Mouse (Mus musculus) embryo, embryonic 10 days (tissue): Measurements from ENCODE around the gene Spdya.
"Not testable (repeated sequence)": the region's sequence is repeated elsewhere in the genome, so short reads cannot be mapped to it uniquely, and the experiment has no call there.

ENCODE experiments used
- DNase-seq: peaks from one replicate; pipeline ENCODE4 v3.0.0-alpha.2; 2015; ENCODE audit warnings: low spot score

Gene Spdya

GRCm38 (mm10) chr17:71551757-71552451 lies at the start of gene Spdya:
TSS of gene Spdya (plus strand) at chr17:71552061.
- peak; percentile 90 for DNase-seq

GRCm38 (mm10) chr17:71506832-71507231 lies 45.0 kb upstream of the Spdya start:
- no peak for DNase-seq

GRCm38 (mm10) chr17:71510297-71510696 lies 41.6 kb upstream of the Spdya start:
- no peak for DNase-seq

- peak; percentile 40 for DNase-seq
Observed at GRCm38 (mm10) chr17:71526302-71526708, 25.6 kb upstream of the Spdya start.

- peak; percentile 96 for DNase-seq
Observed at GRCm38 (mm10) chr17:71526711-71527564, 24.9 kb upstream of the Spdya start, which contains the start of gene Ndc80. TSS of gene Ndc80 (minus strand) at chr17:71526857.

GRCm38 (mm10) chr17:71528042-71528441 lies 23.8 kb upstream of the Spdya start:
- DNase-seq: no peak

- DNase-seq: not testable (repeated sequence)
Observed at GRCm38 (mm10) chr17:71535595-71535994, 16.3 kb upstream of the Spdya start.

GRCm38 (mm10) chr17:71537164-71537563 lies 14.7 kb upstream of the Spdya start:
- no peak for DNase-seq

GRCm38 (mm10) chr17:71548586-71548985 lies 3.3 kb upstream of the Spdya start:
- peak; percentile 65 for DNase-seq

GRCm38 (mm10) chr17:71551350-71551749 lies 511 bp upstream of the Spdya start:
- DNase-seq: no peak

GRCm38 (mm10) chr17:71552901-71553300 lies 1.0 kb downstream of the Spdya start:
- peak; percentile 37 for DNase-seq

GRCm38 (mm10) chr17:71561631-71562030 lies 9.8 kb downstream of the Spdya start:
- peak; percentile 46 for DNase-seq

GRCm38 (mm10) chr17:71579176-71579705 lies 27.4 kb downstream of the Spdya start:
- DNase-seq: no peak

GRCm38 (mm10) chr17:71597881-71598658 lies 46.2 kb downstream of the Spdya start:
- peak; percentile 60 for DNase-seq

GRCm38 (mm10) chr17:71598659-71599554 lies 47.0 kb downstream of the Spdya start:
- peak; percentile 99 for DNase-seq

- peak; percentile 99 for DNase-seq
Observed at GRCm38 (mm10) chr17:71615638-71616318, 63.9 kb downstream of the Spdya start, which contains the start of gene Wdr43. TSS of gene Wdr43 (plus strand) at chr17:71615895.

- DNase-seq: peak; percentile 51
Observed at GRCm38 (mm10) chr17:71616319-71617032, 64.6 kb downstream of the Spdya start.

GRCm38 (mm10) chr17:71617033-71617362 lies 65.1 kb downstream of the Spdya start:
- peak; percentile 38 for DNase-seq

GRCm38 (mm10) chr17:71617974-71618373 lies 66.1 kb downstream of the Spdya start:
- DNase-seq: no peak

GRCm38 (mm10) chr17:71631806-71632205 lies 79.9 kb downstream of the Spdya start:
- DNase-seq: no peak
